Mouse (Mus musculus) heart, postnatal 0 days (tissue): ENCODE measurements around the gene Amdhd2. TPM values are rescaled to one million over a fixed set of nuclear protein-coding genes. Genes with fewer than 3 reads are reported as not detected.

Experiments
- ATAC-seq: fragments of 200-750 bp; cut with Nextera tagmentation; 2 replicates; pipeline ENCODE4 v1.8.0; 2017; ENCODE audit warnings: low read depth, moderate number of reproducible peaks, moderate library complexity; ENCODE audit not compliant: insufficient read depth
- DNase-seq: peaks from one replicate; pipeline ENCODE4 v3.0.0-alpha.2; 2016; ENCODE audit warnings: low spot score
- H3K27ac ChIP-seq: fragments of 300-500 bp; sonication (generic); 2 replicates; pipeline ENCODE4 v1.5.1; 2014; ENCODE audit warnings: low read depth, mild to moderate bottlenecking
- H3K27me3 ChIP-seq: fragments of 300-500 bp; sonication (generic); 2 replicates; pipeline ENCODE4 v1.6.1; 2014; ENCODE audit warnings: low read length, mixed read lengths; ENCODE audit not compliant: control insufficient read depth, insufficient read depth
- H3K36me3 ChIP-seq: fragments of 300-500 bp; sonication (generic); replicated peaks from 2 replicates; pipeline ENCODE4 v1.6.1; 2014; ENCODE audit warnings: low read length, mixed read lengths; ENCODE audit not compliant: control insufficient read depth, insufficient read depth
- H3K4me1 ChIP-seq: fragments of 300-500 bp; sonication (generic); 2 replicates; pipeline ENCODE4 v1.6.1; 2014; ENCODE audit warnings: antibody characterized with exemption; ENCODE audit not compliant: control insufficient read depth, insufficient read depth
- H3K4me2 ChIP-seq: fragments of 300-500 bp; sonication (generic); 2 replicates; pipeline ENCODE4 v1.6.1; 2014; ENCODE audit warnings: low read depth, mild to moderate bottlenecking, low read length, moderate library complexity
- H3K4me3 ChIP-seq: fragments of 300-500 bp; sonication (generic); 2 replicates; pipeline ENCODE4 v1.5.1; 2014; ENCODE audit warnings: low read depth, low read length
- H3K9ac ChIP-seq: fragments of 300-500 bp; sonication (generic); replicated peaks from 2 replicates; pipeline ENCODE4 v1.6.1; 2014; ENCODE audit warnings: low read depth, low read length, mixed read lengths
- H3K9me3 ChIP-seq: fragments of 300-500 bp; sonication (generic); replicated peaks from 2 replicates; pipeline ENCODE4 v1.6.1; 2016; ENCODE audit warnings: low read length; ENCODE audit not compliant: control insufficient read depth
- CTCF ChIP-seq: IDR thresholded peaks from 2 replicates; pipeline ENCODE4 v1.5.1; 2016; ENCODE audit warnings: antibody characterized with exemption, control low read depth, low read depth
- EP300 ChIP-seq: IDR thresholded peaks from 2 replicates; pipeline ENCODE4 v1.6.1; 2016; ENCODE audit warnings: antibody characterized with exemption, low read depth
- WGBS: fragments of 180-500 bp; shearing (Covaris S2); extraction: QIAGEN DNeasy Blood & Tissue Kit; methylation state at CpG from one replicate; pipeline ENCODE4 v1.1.7; 2014; 5-methylcytosine and 5-hydroxymethylcytosine counted together
- polyA plus RNA-seq: library from polyadenylated mRNA; unstranded; fragments of >200 nt; fragmentation: Nextera tagmentation; extraction: Ambion mirVana; gene quantifications from 2 replicates; pipeline ENCODE4 v1.2.1, GENCODE M21; 2015
- total RNA-seq: library from RNA; depleted of rRNA; stranded (reverse); fragments of >200 nt; gene quantifications from 2 replicates; pipeline ENCODE4 v1.2.3, GENCODE M21; 2014; ENCODE audit warnings: low replicate concordance

The Amdhd2 gene
- total and polyA plus RNA-seq, 2 experiments from 2014 or later = 24.4 to 33.7 TPM

DNA sequence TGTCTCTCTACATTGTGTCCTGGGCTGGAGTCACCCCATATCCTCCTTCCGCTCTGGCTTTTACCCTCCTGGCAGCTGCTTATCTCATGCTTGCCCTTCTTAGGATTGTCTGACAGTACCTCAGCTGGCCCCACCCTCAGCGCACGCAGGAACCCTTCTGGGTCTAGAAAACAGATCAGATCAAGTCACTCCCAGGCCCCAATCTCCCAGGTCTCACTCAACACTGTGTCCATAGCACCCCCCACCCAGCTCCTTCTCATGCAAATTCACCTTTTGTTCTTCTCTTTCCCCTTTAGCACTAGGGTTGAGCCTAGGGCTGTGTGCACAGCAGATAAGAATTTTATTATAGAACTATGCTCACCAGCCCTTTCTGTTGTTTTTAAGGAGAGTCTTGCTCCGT lies 39.5 kb upstream of the Amdhd2 start:
- Histone ChIP-seq H3K9me3 (no peaks in the 10 kb centered on the region), H3K4me1 (peaks cover 50% of the 10 kb centered on the region), H3K9ac (no peak overlapping the region), H3K27ac (no peak overlapping the region), H3K4me3 (no peak overlapping the region), H3K4me2 (no peak overlapping the region), H3K27me3 (peaks cover 23% of the 10 kb centered on the region), H3K36me3 (no peaks in the 10 kb centered on the region)
- TF ChIP-seq CTCF (no peak), EP300 (no peak)
- no peak for DNase-seq
- ATAC-seq = no peak
- whole genome bisulfite sequencing = 28% methylated on average over 4 of the region's 4 CpGs

DNA sequence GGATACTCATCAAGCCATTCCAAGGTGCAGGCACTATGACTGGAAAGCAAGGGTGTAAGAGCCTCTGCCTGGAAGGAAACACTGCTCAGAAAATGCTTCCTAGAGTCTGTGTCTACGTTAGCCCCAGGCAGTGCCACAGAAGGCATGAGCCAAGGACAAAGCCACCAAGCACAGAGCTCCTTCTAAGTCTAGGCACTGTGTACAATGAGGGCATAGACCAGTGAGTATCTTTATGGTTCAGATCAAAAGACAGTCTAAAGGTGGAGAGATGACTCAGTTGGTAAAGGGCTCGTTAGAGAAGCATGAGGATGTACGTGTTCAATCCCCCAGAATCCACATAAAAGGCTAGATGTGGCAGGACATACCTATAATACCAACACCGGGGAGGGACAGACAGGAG lies 37.5 kb upstream of the Amdhd2 start:
- TF ChIP-seq CTCF = no peak
- TF ChIP-seq EP300 = no peak

DNA sequence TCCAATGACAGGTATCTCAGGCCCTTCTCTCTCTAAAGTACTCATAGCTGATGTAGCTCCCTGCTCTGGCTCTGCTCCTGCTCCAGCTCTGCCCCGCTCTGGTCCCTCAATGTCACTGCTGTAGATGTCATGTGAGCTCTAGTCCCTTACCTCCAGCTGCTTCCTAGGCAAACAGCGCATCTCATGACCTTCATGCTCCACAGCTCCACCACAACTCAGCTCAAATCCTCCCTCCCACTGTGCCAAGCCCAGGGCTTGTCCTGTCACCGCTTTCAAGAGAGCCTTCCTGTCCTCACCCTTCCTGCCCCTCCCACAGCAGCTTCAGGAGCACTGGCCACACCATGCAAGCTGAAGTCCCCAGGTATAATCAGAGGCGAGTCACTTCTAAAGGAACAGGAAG lies 36.2 kb upstream of the Amdhd2 start:
- no peaks in the 10 kb centered on the region for H3K9me3 ChIP-seq
- H3K4me2 ChIP-seq = no peak overlapping the region
- H3K27me3 ChIP-seq = no peaks in the 10 kb centered on the region
- 34% methylated on average over 4 of the region's 4 CpGs for whole genome bisulfite sequencing
- H3K4me3 ChIP-seq = no peak overlapping the region
- H3K27ac ChIP-seq = no peak overlapping the region
- ATAC-seq = peak; percentile 54
- H3K9ac ChIP-seq = no peak overlapping the region
- H3K4me1 ChIP-seq = peaks cover 41% of the 10 kb centered on the region
- TF ChIP-seq EP300 = no peak
- no peak for TF ChIP-seq CTCF
- peak; percentile 45 for DNase-seq
- no peaks in the 10 kb centered on the region for H3K36me3 ChIP-seq

More for the DNA sequence above, 37.5 kb upstream of the Amdhd2 start:
- Histone ChIP-seq H3K36me3 (no peaks in the 10 kb centered on the region), H3K9ac (no peak overlapping the region), H3K27ac (no peak overlapping the region), H3K4me1 (peaks cover 50% of the 10 kb centered on the region), H3K4me2 (no peak overlapping the region), H3K4me3 (no peak overlapping the region), H3K9me3 (no peaks in the 10 kb centered on the region), H3K27me3 (peaks cover 3% of the 10 kb centered on the region; the same call in 1 of the 2 replicates)
- no peak for DNase-seq
- ATAC-seq = no peak
- WGBS = 74% methylated on average over 4 of the region's 4 CpGs

DNA sequence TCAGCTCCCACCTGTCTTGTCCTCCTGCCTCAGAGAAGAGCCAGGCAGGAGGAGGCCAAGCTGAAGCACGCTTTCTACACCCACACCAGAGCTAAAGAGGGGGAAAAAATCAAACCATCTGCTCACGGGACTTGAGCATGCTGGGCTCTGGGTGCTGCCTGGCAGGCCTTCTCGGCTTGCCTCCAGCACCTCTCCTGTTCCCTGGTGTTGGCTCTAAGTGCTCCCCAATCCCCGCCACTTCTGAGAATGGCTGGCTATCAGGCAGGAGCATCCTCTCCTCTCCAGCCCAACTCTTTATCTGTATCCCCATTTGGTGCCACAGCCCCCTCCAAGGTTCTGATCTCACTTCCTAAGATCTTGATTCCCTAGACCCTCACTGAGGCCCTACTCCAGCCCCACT lies 35.7 kb upstream of the Amdhd2 start:
- ATAC-seq = no peak
- TF ChIP-seq EP300 (no peak), CTCF (no peak)
- no peak overlapping the region for H3K27ac ChIP-seq

DNA sequence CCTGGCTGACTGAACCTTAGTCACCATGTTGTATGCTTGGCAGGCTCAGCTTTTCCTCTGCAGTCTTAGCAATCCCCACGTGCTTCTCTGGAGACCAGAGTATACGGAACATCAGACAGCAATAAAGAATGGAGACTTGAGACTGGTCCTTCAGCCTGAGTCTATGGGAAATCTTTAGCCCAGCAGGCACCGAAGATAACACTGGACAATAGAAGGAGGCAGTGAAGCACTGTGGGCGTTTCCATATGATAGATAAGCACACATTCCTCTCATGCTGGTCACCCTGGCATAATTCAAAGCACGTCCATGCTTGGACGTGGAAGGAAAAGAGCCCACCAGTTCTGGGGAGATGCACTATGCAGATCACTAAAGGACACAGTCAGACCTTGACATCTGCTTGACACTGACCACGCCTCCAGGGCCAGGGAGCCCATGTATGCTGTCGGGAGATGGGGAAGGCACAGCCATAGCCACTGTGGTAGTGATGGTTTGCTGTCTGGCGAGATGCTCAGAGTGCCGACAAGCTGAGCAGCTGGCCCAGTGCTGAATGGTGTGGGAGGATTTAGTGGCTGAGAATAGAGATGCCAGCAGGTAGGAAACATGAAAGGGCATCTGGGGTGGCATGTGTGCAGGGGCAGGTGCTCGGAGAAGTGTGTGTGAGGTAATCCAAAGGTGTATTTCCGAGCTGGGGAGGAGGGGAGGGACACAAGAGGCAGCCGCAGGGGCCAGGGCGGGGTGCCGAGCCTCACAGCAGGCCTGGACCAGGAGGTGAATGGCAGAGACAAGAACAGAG lies 33.7 kb upstream of the Amdhd2 start:
- 39% methylated on average over 15 of the region's 15 CpGs for WGBS
- TF ChIP-seq CTCF = no peak
- TF ChIP-seq EP300 = no peak
- no peak overlapping the region for H3K9ac ChIP-seq

More for the DNA sequence above, 35.7 kb upstream of the Amdhd2 start:
- DNase-seq = no peak
- 84% methylated on average over 4 of the region's 4 CpGs for WGBS
- H3K9ac ChIP-seq = no peak overlapping the region
- H3K9me3 ChIP-seq = no peaks in the 10 kb centered on the region
- peaks cover 37% of the 10 kb centered on the region for H3K4me1 ChIP-seq
- no peak overlapping the region for H3K4me2 ChIP-seq
- H3K4me3 ChIP-seq = no peak overlapping the region
- no peaks in the 10 kb centered on the region for H3K36me3 ChIP-seq
- H3K27me3 ChIP-seq = no peaks in the 10 kb centered on the region

More for the DNA sequence above, 33.7 kb upstream of the Amdhd2 start:
- DNase-seq = no peak
- Histone ChIP-seq H3K4me2 (no peak overlapping the region), H3K9me3 (no peaks in the 10 kb centered on the region), H3K36me3 (no peaks in the 10 kb centered on the region), H3K27ac (no peak overlapping the region), H3K4me1 (peaks cover 21% of the 10 kb centered on the region), H3K4me3 (no peak overlapping the region), H3K27me3 (no peaks in the 10 kb centered on the region)
- ATAC-seq = 0 out of 2 replicates have a peak, but pooled peaks have one; percentile 21
